Mouse (Mus musculus) ES-Bruce4 (cell line): ENCODE data around the gene Anxa6.

ENCODE experiments used
- CTCF ChIP-seq: IDR thresholded peaks from one replicate; pipeline ENCODE4 v1.8.1; 2011; ENCODE audit warnings: low read depth, low read length
- EP300 ChIP-seq: IDR thresholded peaks from 2 replicates; pipeline ENCODE4 v1.6.1; 2011; ENCODE audit warnings: low read depth, low read length; ENCODE audit not compliant: insufficient read depth
- POLR2A ChIP-seq: IDR thresholded peaks from one replicate; pipeline ENCODE4 v1.8.1; 2011; ENCODE audit warnings: low read length; ENCODE audit not compliant: insufficient read depth

DNA sequence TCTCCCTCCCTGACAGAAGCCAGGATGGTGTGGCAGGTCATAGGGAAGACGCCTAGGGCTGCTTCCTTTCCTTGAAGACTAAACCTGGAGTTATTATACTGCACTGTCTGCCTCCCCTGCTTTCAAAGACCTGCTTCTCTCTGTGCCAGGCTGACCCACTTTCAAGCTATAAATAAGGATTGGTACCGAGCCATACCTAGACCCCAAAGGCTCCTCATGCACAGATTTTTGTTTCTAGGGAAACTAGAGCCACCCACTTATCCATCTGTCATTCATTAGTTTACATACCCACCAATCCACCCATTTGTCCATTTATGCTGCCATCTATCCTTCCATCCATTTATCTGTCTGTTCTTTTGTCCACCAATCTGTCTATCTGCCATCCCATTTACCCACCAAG is 16.0 kb downstream of the Anxa6 start:
- no peak for TF ChIP-seq EP300
- TF ChIP-seq CTCF, result no peak
- no peak for TF ChIP-seq POLR2A
